Mouse (Mus musculus): ENCODE measurements around the gene Adprhl1. TPM values are rescaled to one million over a fixed set of nuclear protein-coding genes. Genes with fewer than 3 reads are reported as not detected.

Adprhl1 gene
- total RNA-seq (2021): 1 to 10 TPM; 2.0 to 2.8 TPM
- long read RNA-seq, experiment 1, transcript Adprhl1-201 (7 exons, 1,372 nt): major isoform, 5 of 5 reads
- long read RNA-seq, experiment 1, partial matches to known transcripts: 0 of 5 reads
- long read RNA-seq, experiment 1, other reads (novel, unspliced or antisense): 0 of 5 reads
- long read RNA-seq, experiment 2, partial matches to known transcripts: 0 of 3 reads
- long read RNA-seq, experiment 2, other reads (novel, unspliced or antisense): 0 of 3 reads

DNA sequence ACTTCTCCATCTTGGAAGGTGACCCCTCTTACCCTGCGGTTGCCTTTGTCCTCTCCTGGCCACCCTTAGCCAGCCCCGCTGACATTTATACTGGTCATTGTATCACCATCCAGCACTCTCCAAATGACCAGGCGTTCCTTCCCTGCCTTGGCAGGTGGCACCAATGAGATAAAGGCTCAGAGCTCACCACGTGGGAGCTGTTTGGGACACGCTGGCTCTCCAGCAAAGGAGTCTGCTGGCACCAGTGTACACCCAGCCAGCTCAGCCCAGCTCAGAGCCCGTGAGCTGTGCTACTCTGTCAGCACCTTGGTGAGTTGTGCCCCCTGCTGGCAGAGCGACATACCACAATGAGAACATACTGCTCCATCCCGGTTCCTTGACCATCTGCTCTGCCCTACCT lies at the start of gene Adprhl1:
Gene Adprhl1, minus strand, starts transcription at position 144 of the 400 bp plus-strand sequence.
- DNase-seq: peak; percentile 78 to 85

DNA sequence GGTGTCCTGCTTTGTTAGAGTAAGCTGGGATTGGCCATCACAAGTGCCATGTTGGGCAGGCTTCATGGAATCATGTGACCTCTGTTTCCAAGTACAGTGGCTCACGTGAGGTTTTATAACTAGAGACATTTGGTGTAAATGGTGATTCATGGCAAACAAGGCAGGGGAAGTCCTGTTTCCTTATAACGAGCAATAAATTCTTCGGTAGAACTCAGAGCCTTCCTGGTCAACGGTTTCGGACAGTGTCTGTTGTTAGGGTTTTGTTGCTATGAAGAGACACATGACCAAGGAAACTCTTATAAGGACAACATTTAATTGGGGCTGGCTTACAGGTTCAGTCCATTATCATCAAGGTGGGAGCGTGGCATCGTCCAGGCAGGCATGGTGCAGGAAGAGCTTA lies 47.1 kb upstream of the Adprhl1 start:
- DNase-seq: no peak

DNA sequence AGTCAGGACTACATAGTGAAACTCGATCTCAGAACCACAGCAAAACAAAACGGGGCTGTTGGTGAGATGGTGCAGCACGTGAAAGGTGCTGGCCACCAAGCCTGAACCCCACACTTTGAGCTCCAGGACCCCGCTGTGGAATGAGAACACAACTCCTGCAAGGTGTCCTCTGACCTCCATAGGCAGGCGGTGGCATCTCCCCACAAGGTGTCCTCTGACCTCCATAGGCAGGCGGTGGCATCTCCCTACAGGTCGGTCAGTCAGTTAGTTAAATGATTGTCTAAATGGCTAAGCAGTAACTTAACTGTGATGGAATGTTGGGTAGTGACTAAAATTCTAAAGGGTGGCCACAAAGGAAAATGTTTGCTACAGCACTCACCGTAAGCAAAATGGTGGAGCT lies 45.6 kb upstream of the Adprhl1 start:
- no peak for DNase-seq

DNA sequence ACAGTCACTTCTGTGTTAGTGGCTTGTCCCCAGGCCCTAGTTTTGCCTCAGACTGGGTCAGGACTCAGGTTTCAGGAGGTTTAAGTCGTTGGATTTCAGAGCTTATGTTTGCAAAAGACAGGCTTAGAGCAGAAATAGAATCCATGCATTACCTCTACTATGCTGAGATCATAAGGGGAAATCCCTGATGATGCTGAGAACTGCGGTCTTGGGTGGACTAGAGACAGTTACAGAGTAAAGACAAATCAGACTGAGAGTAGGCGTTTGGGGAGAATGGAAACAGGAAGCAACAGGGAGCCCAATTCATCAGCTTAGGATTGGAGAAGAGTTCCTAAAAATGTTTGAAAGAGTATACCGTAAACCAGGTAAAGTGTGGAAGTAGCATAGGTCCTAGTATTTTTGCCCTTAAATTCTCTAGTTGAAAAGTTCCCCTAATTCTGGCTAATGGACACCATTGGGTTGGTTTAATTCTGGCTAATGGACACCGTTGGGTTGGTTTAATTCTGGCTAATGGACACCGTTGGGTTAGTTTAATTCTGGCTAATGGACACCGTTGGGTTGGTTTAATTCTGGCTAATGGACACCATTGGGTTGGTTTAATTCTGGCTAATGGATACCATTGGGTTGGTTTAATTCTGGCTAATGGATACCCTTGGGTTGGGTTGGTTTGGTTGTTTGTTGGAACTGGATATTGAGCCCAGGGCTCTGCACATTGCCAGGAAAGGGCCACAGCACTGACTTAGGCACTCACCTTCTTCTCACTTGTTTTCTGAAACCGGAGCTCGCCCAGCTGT lies 39.9 kb upstream of the Adprhl1 start:
- DNase-seq: no peak

DNA sequence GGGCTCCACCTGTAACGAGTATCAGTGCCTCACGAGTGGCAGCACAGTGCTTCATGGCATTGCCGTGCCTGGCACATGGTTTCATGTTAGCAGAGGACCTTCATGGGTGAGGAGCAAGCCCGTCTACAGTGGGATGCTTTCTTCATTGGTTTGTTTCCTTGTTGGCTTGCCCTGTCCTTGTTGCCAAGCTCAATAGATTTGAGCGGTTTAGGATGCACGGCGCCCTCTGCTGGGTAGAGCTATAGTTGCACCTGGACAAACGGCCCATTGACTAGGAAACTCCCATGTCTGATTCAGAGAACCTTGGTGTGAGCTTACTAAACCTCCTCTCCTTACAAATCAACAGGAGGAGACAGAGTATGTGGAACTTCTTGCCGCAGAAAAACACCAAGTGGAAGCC lies 38.4 kb upstream of the Adprhl1 start:
- DNase-seq: peak; percentile 87 to 88

DNA sequence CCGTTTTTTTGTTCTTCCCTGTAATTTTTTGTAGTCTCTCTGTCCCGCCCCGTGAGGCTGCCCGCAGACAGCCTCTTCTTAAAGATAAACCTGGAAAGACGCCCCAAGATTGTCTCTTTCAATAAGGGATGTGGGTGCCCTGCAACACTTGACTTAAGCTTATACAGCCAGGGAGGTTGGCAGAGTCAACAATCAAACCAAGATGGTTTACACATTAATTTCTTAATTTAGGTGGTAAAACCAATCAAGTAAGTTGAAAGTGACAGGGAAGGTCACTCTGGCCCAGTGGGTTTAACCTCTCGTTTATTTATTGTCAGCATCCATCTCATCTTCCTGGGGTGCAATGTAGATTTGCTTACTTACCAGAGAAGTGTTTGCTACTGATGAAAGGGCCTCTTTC lies 34.7 kb upstream of the Adprhl1 start:
- DNase-seq: no peak

DNA sequence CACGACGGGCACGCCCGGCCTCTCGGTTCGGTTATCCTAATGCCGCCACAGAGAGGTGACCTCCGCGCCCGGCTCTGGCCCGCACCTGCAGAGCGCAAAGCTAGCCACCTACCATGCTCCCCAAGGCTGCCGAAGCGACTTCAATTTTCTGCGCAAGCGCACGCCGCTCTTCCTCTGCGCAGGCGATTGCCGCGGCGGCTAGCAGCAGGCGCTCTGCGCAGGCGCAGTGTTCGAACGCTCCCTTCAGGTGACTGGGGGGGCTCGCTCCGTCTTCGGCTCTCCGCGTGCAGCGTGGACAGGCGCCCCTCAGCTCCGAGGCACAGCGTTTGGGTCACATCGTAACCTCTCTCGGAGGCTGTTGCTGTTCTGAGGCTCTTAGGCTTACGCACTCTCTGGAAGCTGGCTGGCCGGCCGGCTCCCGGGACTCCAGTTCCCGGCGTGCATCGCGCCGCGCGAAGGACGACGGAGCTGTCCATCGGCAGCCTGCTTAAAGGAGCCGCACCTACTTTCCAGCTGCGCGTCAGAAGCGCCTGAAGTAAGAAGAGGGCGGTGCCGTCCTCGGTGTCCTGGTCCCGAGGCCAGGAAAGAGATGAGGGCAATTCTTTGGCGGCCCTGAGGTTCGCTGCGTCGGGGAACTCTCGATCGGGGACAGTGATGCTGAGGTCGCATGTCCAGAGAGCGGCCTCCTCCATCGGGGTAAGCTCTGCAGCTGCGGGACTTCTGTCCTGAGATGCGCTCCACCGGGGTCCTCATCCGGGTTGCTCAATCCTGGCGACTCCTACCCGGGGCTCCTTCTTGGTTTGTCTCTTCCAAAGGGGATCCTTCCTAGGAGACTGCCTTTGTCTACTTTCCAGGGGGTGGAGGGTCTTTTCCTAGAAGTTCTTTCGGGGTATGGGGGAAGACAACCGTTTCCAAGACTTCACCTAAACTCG lies 34.0 kb upstream of the Adprhl1 start, which contains the start of the genes Dcun1d2 and Tmco3:
Gene Dcun1d2, minus strand, starts transcription at position 440 of the 932 bp plus-strand sequence.
Gene Tmco3, plus strand, starts transcription at position 499 of the 932 bp plus-strand sequence.
- DNase-seq: peak; percentile 97 to 98

DNA sequence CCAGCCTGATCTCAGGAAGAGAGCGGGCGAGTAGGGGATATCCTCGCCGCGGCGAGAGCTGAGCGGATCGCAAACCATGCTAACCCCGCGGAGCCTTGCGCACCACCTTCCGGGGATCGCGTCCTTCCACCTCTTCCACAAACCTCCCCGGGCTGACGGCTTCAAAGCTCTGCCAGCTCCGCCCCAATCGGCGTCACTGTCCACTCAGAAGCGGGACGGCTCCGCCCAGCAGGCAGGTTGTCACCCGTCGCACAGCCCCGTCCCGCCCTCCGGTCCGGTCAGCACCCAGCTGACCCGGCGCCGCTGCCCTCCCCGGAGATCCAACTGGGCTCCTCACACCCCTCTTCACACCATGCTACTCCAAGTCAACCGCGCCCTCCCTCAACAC lies 33.3 kb upstream of the Adprhl1 start:
- peak; percentile 95 to 97 for DNase-seq

DNA sequence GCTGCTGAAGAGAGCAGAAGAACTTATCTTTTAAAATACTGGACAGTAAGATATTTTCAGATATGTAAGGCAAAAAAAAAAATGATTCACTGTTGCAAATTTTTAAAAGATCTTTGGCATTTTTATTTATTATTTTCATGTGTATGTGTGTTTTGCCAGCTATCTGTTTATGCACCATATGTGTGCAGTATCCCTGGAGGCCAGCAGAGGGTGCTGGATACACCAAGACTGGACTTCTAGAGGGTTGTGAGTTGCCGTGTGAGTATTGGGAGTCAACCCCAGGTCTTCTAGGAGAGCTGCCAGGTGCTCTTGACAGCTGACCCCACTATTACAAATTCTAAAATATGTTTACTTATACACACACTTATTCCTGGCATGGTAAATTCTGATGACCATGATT lies 29.2 kb upstream of the Adprhl1 start:
- no peak for DNase-seq

DNA sequence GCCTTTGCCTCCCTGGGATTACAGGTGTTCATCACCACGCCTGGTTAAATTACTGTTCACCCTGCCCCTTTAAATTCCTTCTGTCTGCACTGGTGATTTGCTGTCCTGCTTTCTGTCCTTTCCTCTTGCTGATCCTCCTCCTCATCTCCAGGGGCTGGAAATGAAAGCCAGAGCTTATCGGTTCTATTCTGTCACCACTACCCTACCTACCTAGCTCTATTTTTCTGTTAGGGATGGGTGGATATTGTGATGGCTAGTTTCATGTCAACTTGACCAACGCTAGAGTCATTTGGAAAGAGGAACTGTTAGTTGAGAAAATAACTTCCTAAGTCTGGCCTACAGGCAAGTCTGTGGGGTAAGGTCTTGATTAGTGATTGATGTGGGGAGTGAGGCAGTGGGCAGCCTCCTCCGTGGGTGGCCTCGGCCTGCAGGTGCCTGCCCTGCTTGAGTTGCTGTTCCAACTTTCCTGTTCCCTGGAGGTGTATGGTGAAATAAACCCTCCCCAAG lies 23.0 kb upstream of the Adprhl1 start:
- no peak for DNase-seq

DNA sequence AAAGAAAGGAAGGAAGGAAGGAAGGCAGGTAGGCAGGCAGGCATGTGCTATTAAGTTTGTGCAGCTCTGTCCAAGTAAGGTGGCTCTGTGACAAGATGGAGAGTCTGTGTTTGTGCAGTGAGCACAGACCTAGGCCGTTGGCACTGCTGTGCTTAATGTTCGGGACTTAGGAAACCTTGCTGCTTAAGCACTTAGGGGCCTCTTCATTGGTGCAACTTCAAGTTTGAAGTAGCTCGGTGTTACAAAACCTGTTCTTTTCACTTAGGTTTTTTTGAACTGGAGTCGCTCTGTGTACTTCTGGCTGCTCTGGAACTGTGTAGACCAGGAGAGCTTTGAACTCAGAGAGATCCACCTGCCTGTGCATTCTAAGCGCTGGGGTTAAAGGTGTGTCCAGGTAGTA lies 18.9 kb upstream of the Adprhl1 start:
- no peak for DNase-seq

DNA sequence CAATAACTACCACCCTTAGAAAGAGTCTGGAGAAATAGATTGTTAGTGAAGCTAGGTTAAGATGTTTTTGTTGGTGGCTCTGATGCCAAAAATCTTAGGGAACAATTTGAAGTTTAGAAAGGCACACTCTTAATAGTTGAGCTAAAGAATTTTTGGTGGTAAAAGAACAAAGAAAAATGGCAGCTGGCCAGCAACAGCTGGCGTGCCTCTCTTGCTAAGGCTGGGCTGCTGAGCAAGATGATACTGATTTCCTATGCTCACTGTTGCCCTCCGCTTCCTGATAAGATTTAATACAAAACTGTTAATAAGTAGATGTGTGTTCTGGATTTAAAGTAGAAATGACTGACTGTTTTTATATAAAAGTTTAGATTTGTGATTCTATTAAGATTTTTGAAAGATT lies 13.6 kb upstream of the Adprhl1 start:
- no peak for DNase-seq

DNA sequence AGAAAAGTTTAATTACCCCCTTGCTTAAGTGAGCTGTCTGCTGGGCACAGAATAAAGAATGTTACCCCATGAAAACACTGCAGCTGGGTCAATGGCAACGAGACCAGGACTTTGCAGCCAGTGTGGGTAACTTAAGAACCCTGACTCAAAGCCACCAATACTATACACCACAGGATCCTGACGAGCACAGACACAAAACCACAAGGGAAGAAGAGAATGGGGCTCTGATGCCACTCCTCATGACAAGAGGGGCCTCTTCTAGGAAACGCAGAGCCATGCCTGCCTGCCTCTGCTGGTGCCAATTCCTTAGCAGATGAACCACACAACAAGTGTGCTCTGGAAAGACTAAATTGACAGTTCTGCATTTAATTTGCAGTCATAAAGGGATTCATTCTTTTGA lies 9.4 kb upstream of the Adprhl1 start:
- DNase-seq: no peak

DNA sequence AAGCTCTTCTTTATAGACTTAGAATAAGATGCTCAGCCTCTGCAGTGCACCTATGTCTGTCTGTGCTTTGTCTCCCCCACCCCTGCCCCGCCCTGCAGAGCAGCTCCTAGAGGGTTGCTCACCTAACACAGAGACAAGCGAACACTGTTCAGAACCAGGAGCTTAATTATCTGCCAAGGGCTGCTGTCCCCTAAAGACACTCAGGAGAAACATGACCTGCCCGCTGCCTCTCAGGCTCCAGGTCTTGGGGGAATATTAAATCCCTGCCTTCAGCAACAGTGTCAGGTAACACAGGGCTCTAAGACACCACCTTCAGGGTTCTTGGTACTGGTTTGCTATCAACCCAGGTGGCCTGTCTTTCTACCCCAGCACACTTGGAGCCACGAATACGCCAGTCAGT lies 549 bp downstream of the Adprhl1 start:
- no peak for DNase-seq

DNA sequence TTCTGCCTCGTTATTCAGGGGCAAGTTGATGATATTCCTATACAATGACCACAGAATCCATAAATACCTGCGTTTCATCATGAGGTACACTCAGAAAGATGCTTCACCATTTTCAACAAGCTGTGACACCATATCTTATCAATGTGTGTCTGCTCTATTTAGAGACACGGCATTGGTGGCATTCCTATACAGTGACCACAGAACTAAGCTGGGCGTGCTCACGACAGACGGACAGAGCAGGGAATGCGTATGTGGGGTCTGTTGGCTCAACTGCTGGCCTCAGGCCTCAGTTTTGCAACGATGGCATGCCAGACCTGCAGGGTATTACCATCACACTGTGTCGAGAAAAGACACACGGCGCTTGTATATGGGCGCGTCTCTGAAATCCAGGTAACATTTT lies 1.1 kb downstream of the Adprhl1 start:
- DNase-seq: no peak

DNA sequence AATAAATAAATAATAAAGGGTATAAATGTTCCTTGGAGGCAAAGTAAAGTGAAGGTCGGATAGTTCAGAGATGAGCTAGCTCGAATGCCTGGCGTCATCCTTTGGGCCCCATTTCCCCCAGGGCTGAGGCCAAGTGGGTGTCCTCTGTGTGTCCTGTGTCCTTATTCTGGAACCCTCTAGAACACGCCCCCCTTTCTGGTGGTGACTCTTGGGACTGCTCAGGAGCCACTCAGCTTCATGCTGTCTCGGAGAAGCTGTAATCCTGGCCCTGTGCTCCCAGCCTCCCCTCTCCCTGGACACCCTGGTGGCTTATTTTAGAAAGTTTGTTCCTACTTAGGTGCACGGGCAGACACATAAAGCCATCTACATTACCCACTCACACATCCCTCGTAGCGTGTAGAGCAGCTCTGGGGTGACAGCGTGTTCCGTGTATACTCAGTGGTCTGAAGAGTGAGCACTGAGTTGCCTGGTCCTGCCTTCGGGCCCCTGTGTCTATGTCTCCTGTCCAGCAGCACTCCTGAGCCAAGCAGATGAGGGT lies 9.6 kb downstream of the Adprhl1 start:
- no peak for DNase-seq

DNA sequence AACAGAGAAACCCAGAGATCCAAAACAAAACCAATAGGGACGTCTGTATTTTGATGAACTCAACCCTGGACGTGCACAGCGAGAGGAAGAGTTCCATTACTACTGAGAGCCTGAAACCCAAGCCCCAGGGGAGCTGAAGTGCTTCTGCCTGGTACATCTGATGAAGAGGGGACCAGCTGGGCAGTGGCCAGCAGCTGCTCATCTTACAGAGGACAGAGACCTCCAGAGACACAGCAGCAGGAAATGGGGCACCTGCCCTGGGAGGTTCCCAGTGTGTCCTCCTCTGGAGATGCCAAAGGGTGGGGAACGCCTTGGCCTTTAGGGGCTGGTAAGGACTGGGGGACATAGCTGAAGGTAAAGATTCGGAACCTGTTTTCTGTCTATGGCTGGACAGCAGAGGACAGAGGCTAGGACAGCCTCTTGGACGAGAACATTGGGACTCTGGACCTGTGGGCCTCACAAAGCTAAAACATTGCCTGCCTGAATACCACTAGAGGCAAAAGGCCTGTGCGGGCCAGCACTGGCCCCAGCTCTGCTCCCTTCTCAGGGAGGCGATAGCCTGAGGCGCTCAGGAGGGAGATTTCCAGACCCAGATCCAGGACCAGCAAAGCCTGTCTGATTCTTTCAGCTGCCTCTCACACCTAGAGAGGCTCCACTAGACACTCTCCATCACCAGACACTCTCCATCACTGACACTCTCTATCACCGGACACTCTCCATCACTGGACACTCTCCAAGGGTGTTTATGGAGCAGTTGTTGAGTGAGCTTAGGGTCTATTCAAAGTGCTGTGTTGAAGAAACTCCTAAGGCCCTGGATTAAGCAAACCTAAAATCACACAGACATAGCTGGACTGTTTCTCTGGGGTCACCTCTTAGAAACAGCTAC lies 10.7 kb downstream of the Adprhl1 start:
- no peak for DNase-seq

DNA sequence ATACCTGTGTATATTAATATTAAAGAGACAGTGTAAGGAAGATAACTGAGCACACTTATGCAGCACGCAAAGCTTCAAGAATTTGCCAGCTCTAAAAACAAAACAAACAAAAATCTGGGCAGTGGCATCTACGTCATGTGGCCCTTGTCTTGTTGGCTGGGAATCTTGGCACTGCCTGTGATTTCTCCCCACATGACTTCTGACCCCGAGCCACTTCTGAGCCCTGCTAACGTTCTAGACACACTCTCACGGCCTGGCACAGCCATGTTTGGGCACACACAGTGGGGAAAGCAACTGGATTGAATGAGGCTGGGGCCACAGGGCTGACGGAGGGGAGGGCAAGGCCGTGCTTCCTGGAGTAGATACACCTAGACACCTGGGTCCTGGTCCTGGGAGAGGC lies 13.3 kb downstream of the Adprhl1 start:
- peak in 1 of 2 experiments; percentile 27 for DNase-seq

DNA sequence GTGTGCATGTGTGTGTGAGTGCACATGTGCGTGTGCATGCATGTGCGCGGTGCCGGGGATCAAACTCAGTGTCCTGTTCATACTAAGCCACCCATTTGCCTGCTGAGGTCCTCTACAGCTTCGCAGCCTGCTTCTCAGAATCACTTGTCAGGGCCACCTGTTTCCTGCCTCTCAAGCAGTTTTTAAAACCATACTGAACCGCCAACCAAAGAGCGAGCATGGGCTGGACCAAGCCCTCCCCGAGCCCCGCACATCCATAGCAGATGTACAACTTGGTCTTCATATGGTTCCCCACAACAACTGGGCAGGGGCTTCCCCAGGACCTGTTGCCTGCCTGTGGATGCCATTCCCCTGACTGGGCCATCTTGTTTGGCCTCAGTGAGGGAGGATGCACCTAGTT lies 13.9 kb downstream of the Adprhl1 start:
- no peak for DNase-seq

DNA sequence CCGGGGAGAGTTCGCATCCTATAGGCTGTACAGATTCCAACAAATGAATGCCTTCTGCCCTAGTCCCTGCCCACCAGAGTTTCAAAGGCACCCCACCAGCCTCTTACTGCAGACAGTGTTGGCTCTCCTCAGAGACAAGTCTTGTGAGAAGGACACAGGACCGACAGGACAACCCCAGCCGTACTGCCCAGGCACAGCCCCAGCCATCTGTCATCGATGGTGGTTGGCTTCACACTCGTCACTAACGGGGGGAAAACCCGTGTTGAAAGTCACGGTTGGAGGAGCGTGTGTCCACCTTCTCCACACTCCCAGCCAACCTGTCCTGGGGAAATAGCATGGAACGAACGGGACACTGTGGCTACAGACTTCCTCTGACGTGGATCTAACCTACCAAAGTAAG lies 19.2 kb downstream of the Adprhl1 start:
- no peak for DNase-seq

DNA sequence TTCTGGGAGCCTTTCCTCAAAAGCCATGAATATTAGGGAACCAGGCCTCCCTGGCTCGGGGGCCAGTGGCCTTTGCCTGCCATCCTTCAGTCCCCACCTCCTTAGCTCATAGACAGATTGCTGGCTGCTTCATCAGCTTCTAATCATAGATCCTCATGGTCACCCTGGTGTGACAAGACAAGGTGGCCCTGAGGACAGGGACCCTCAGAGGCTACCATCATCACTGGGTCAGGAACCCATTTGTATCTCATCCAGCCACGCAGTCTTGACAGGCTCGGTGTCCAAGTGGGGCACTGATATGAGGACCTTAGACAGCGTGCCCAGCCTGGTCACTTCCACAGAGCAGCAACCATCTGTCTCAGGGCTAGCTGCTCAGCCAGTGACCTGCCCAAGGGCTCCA lies 23.5 kb downstream of the Adprhl1 start:
- DNase-seq: no peak

Measured in adrenal gland, postnatal 36 days (tissue).